Mouse (Mus musculus) testis, adult 2 months (tissue): ENCODE measurements around the gene Zmynd10. TPM values are rescaled to one million over a fixed set of nuclear protein-coding genes. Genes with fewer than 3 reads are reported as not detected.
A peak's percentile ranks its signal among the peaks of the same experiment; 100 is the strongest.

Experiments
- H3K27ac ChIP-seq: fragments of 200-500 bp; 2 replicates; pipeline ENCODE4 v1.5.1; 2012; ENCODE audit warnings: low read depth, low read length; ENCODE audit not compliant: control insufficient read depth, insufficient read depth
- H3K27me3 ChIP-seq: fragments of 200-500 bp; 2 replicates; pipeline ENCODE4 v1.6.1; 2012; ENCODE audit warnings: mild to moderate bottlenecking, low read length, moderate library complexity; ENCODE audit not compliant: control insufficient read depth, insufficient read depth
- H3K36me3 ChIP-seq: fragments of 200-500 bp; 2 replicates; pipeline ENCODE4 v1.6.1; 2012; ENCODE audit warnings: mild to moderate bottlenecking, low read length; ENCODE audit not compliant: control insufficient read depth, insufficient read depth
- H3K4me1 ChIP-seq: fragments of 200-500 bp; 2 replicates; pipeline ENCODE4 v1.6.1; 2012; ENCODE audit warnings: low read length; ENCODE audit not compliant: control insufficient read depth, insufficient read depth
- H3K4me3 ChIP-seq: fragments of 200-500 bp; 2 replicates; pipeline ENCODE4 v1.5.1; 2012; ENCODE audit warnings: low read depth, mild to moderate bottlenecking, low read length, moderate library complexity, mixed read lengths; ENCODE audit not compliant: control insufficient read depth
- CTCF ChIP-seq: fragments of 200-500 bp; IDR thresholded peaks from 2 replicates; pipeline ENCODE4 v1.5.1; 2012; ENCODE audit warnings: low read depth, mild to moderate bottlenecking, inconsistent platforms, low read length, moderate library complexity; ENCODE audit not compliant: control insufficient read depth, insufficient read depth, insufficient replicate concordance
- POLR2A ChIP-seq: fragments of 200-500 bp; IDR thresholded peaks from 2 replicates; pipeline ENCODE4 v1.6.1; 2012; ENCODE audit warnings: low read depth, mild to moderate bottlenecking, inconsistent platforms, low read length, moderate library complexity; ENCODE audit not compliant: control insufficient read depth
- polyA plus RNA-seq: library from polyadenylated mRNA; depleted of rRNA; stranded (reverse); fragments of >200 nt; gene quantifications from 2 replicates; pipeline ENCODE4 v1.2.3, GENCODE M21; 2012; rRNA removed

Gene Zmynd10
- polyA plus RNA-seq = 245 and 272 TPM in 2 replicates

- Histone ChIP-seq H3K4me3 (peak within 1 kb of the TSS; percentile 88), H3K27ac (peak within 1 kb of the TSS; percentile 97), H3K4me1 (peaks cover 20% of the 10 kb centered on the region), H3K27me3 (no peaks in the 10 kb centered on the region), H3K36me3 (peaks cover 2% of the 10 kb centered on the region)
- TF ChIP-seq CTCF = no peak
- peak; percentile 86; the same call in 1 of the 2 replicates for TF ChIP-seq POLR2A
Observed at GRCm38 (mm10) chr9:107547026-107547425, at the start of gene Zmynd10. Zmynd10 (plus strand) TSS chr9:107547298.

GRCm38 (mm10) chr9:107500708-107501286, 46.3 kb upstream of the Zmynd10 start:
- Histone ChIP-seq H3K27ac (no peak overlapping the region), H3K36me3 (no peaks in the 10 kb centered on the region)
- TF ChIP-seq CTCF = no peak
- no peak for TF ChIP-seq POLR2A

GRCm38 (mm10) chr9:107502131-107502846, 44.8 kb upstream of the Zmynd10 start:
- H3K27me3 ChIP-seq = no peaks in the 10 kb centered on the region
- H3K4me3 ChIP-seq = no peak overlapping the region
- H3K36me3 ChIP-seq = no peaks in the 10 kb centered on the region
- no peaks in the 10 kb centered on the region for H3K4me1 ChIP-seq
- TF ChIP-seq POLR2A (no peak), CTCF (no peak)
- H3K27ac ChIP-seq = no peak overlapping the region

More at GRCm38 (mm10) chr9:107500708-107501286, 46.3 kb upstream of the Zmynd10 start:
- Histone ChIP-seq H3K4me1 (no peaks in the 10 kb centered on the region), H3K4me3 (no peak overlapping the region), H3K27me3 (no peaks in the 10 kb centered on the region)

GRCm38 (mm10) chr9:107504662-107505537, 42.2 kb upstream of the Zmynd10 start:
- no peak overlapping the region for H3K27ac ChIP-seq
- H3K4me3 ChIP-seq = no peak overlapping the region
- no peaks in the 10 kb centered on the region for H3K36me3 ChIP-seq
- no peaks in the 10 kb centered on the region for H3K27me3 ChIP-seq
- TF ChIP-seq CTCF (no peak), POLR2A (no peak)
- H3K4me1 ChIP-seq = no peaks in the 10 kb centered on the region

- Histone ChIP-seq H3K36me3 (no peaks in the 10 kb centered on the region), H3K27me3 (no peaks in the 10 kb centered on the region), H3K4me3 (no peak overlapping the region), H3K27ac (no peak overlapping the region), H3K4me1 (no peaks in the 10 kb centered on the region)
- no peak for TF ChIP-seq POLR2A
- no peak for TF ChIP-seq CTCF
Observed at GRCm38 (mm10) chr9:107508266-107508665, 38.8 kb upstream of the Zmynd10 start.

- TF ChIP-seq POLR2A (no peak), CTCF (no peak)
- Histone ChIP-seq H3K4me1 (no peaks in the 10 kb centered on the region), H3K4me3 (no peak overlapping the region), H3K36me3 (no peaks in the 10 kb centered on the region), H3K27me3 (no peaks in the 10 kb centered on the region), H3K27ac (no peak overlapping the region)
Observed at GRCm38 (mm10) chr9:107510384-107511100, 36.6 kb upstream of the Zmynd10 start.
